Mouse (Mus musculus): ENCODE measurements around the gene Bhlhe41. TPM values are rescaled to one million over a fixed set of nuclear protein-coding genes. Genes with fewer than 3 reads are reported as not detected.

Gene Bhlhe41
- total RNA-seq, 2 experiments from 2014 or later = 30.0 to 37.3 TPM

- TF ChIP-seq CTCF (IDR thresholded peaks at IDR 0.05) = no peak
- intact Hi-C loops (cut with DNase I) = no loop called here
- H3K4me3 ChIP-seq = no peak overlapping the region
- DNase-seq (ENCODE audit: extremely low spot score in 1 of 2, low spot score in 2 of 2) = no peak
- no peak overlapping the region for H3K27ac ChIP-seq
These were observed 26.6 kb upstream of the Bhlhe41 start for GRCm38 (mm10) chr6:145891951-145892350.

- H3K27ac ChIP-seq = no peak overlapping the region
- intact Hi-C loops (cut with DNase I) = no loop called here
- no peak for DNase-seq (ENCODE audit: extremely low spot score in 1 of 2, low spot score in 2 of 2)
- no peak overlapping the region for H3K4me3 ChIP-seq
- no peak for TF ChIP-seq CTCF (IDR thresholded peaks at IDR 0.05)
These were observed 22.4 kb upstream of the Bhlhe41 start for GRCm38 (mm10) chr6:145887719-145888118.

- intact Hi-C loops (cut with DNase I) = no loop called here
- no peak overlapping the region for H3K4me3 ChIP-seq
- DNase-seq (ENCODE audit: extremely low spot score in 1 of 2, low spot score in 2 of 2) = no peak
- no peak overlapping the region for H3K27ac ChIP-seq
- no peak for TF ChIP-seq CTCF (IDR thresholded peaks at IDR 0.05)
These were observed 20.9 kb upstream of the Bhlhe41 start for GRCm38 (mm10) chr6:145886277-145886676.

- no peak for TF ChIP-seq CTCF (IDR thresholded peaks at IDR 0.05)
These were observed 19.7 kb upstream of the Bhlhe41 start for GRCm38 (mm10) chr6:145885069-145885468.

GRCm38 (mm10) chr6:145883668-145884067 is 18.3 kb upstream of the Bhlhe41 start:
- Histone ChIP-seq H3K27ac (no peak overlapping the region), H3K4me3 (no peak overlapping the region)
- TF ChIP-seq CTCF (IDR thresholded peaks at IDR 0.05) = no peak
- DNase-seq (ENCODE audit: extremely low spot score in 1 of 2, low spot score in 2 of 2) = no peak
- intact Hi-C loops (cut with DNase I) = no loop called here

More at GRCm38 (mm10) chr6:145885069-145885468, 19.7 kb upstream of the Bhlhe41 start:
- Histone ChIP-seq H3K4me3 (no peak overlapping the region), H3K27ac (no peak overlapping the region)
- no peak for DNase-seq (ENCODE audit: extremely low spot score in 1 of 2, low spot score in 2 of 2)
- intact Hi-C loops (cut with DNase I) = no loop called here

- Histone ChIP-seq H3K27ac (no peak overlapping the region), H3K4me3 (no peak overlapping the region)
- intact Hi-C loops (cut with DNase I) = no loop called here
- DNase-seq (ENCODE audit: extremely low spot score in 1 of 2, low spot score in 2 of 2) = no peak
- TF ChIP-seq CTCF (IDR thresholded peaks at IDR 0.05) = no peak
These were observed 17.7 kb upstream of the Bhlhe41 start for GRCm38 (mm10) chr6:145883010-145883409.

GRCm38 (mm10) chr6:145880609-145881008 is 15.3 kb upstream of the Bhlhe41 start:
- Histone ChIP-seq H3K4me3 (no peak overlapping the region), H3K27ac (no peak overlapping the region)
- no peak for TF ChIP-seq CTCF (IDR thresholded peaks at IDR 0.05)
- intact Hi-C loops (cut with DNase I) = no loop called here
- DNase-seq (ENCODE audit: extremely low spot score in 1 of 2, low spot score in 2 of 2) = no peak

GRCm38 (mm10) chr6:145876986-145877735 is 11.8 kb upstream of the Bhlhe41 start:
- H3K4me3 ChIP-seq = no peak overlapping the region
- H3K27ac ChIP-seq = no peak overlapping the region
- intact Hi-C loops (cut with DNase I) = no loop called here
- DNase-seq (ENCODE audit: extremely low spot score in 1 of 2, low spot score in 2 of 2) = no peak
- no peak for TF ChIP-seq CTCF (IDR thresholded peaks at IDR 0.05)

- no peak overlapping the region for H3K27ac ChIP-seq
- TF ChIP-seq CTCF (IDR thresholded peaks at IDR 0.05) = no peak
- H3K4me3 ChIP-seq = no peak overlapping the region
- no peak for DNase-seq (ENCODE audit: extremely low spot score in 1 of 2, low spot score in 2 of 2)
- intact Hi-C loops (cut with DNase I) = no loop called here
These were observed 8.0 kb upstream of the Bhlhe41 start for GRCm38 (mm10) chr6:145873354-145873753.

- intact Hi-C loops (cut with DNase I) = no loop called here
- no peak for TF ChIP-seq CTCF (IDR thresholded peaks at IDR 0.05)
- no peak overlapping the region for H3K27ac ChIP-seq
- H3K4me3 ChIP-seq = no peak overlapping the region
- no peak for DNase-seq (ENCODE audit: extremely low spot score in 1 of 2, low spot score in 2 of 2)
These were observed 6.7 kb upstream of the Bhlhe41 start for GRCm38 (mm10) chr6:145872010-145872409.

GRCm38 (mm10) chr6:145870991-145871390 is 5.6 kb upstream of the Bhlhe41 start:
- H3K27ac ChIP-seq = no peak overlapping the region
- intact Hi-C loops (cut with DNase I) = no loop called here
- no peak for TF ChIP-seq CTCF (IDR thresholded peaks at IDR 0.05)
- no peak overlapping the region for H3K4me3 ChIP-seq
- DNase-seq (ENCODE audit: extremely low spot score in 1 of 2, low spot score in 2 of 2) = no peak

- H3K4me3 ChIP-seq = no peak overlapping the region
- TF ChIP-seq CTCF (IDR thresholded peaks at IDR 0.05) = no peak
- peak overlapping the region; percentile 93; the same call in 1 of the 2 replicates for H3K27ac ChIP-seq
- DNase-seq (ENCODE audit: extremely low spot score in 1 of 2, low spot score in 2 of 2) = no peak
- intact Hi-C loops (cut with DNase I) = loop anchor here (2.0 to 10.0 kb wide), 4 partner anchors 68 to 538 kb away; no protein-coding TSS in a partner anchor
These were observed 1.8 kb upstream of the Bhlhe41 start for GRCm38 (mm10) chr6:145867111-145867510.

All from left cerebral cortex, adult 2 months (tissue).